Mouse (Mus musculus) bone marrow, adult 2 months (tissue): ENCODE measurements around the gene Cfap52. TPM values are rescaled to one million over a fixed set of nuclear protein-coding genes. Genes with fewer than 3 reads are reported as not detected.

Experiments used
- H3K27ac ChIP-seq: fragments of 200-500 bp; 2 replicates; pipeline ENCODE4 v1.5.1; 2012; ENCODE audit warnings: low read depth, mild to moderate bottlenecking, control low read depth, inconsistent platforms, low read length; ENCODE audit not compliant: control insufficient read depth, poor library complexity, insufficient read depth
- H3K4me1 ChIP-seq: fragments of 200-500 bp; 2 replicates; pipeline ENCODE4 v1.6.1; 2011; ENCODE audit warnings: low read length; ENCODE audit not compliant: control insufficient read depth, insufficient read depth
- H3K4me3 ChIP-seq: fragments of 200-500 bp; replicated peaks from 2 replicates; pipeline ENCODE3; 2011; ENCODE audit warnings: mild to moderate bottlenecking, low read depth, low read length, control low read depth; ENCODE audit not compliant: control insufficient read depth
- CTCF ChIP-seq: fragments of 200-500 bp; IDR thresholded peaks from 2 replicates; pipeline ENCODE4 v1.5.1; 2011; ENCODE audit warnings: low read length, control low read depth; ENCODE audit not compliant: control insufficient read depth, insufficient read depth
- POLR2A ChIP-seq: fragments of 200-500 bp; IDR thresholded peaks from 2 replicates; pipeline ENCODE4 v1.6.1; 2011; ENCODE audit warnings: low read depth, mild to moderate bottlenecking, control low read depth, low read length, borderline replicate concordance; ENCODE audit not compliant: control insufficient read depth
- WGBS: fragments of 180-500 bp; shearing (Covaris S2); methylation state at CpG from one replicate; pipeline ENCODE4 v1.1.7; 2018; 5-methylcytosine and 5-hydroxymethylcytosine counted together
- polyA plus RNA-seq: library from polyadenylated mRNA; stranded (reverse); fragments of >200 nt; gene quantifications from 2 replicates; pipeline ENCODE4 v1.2.4, GENCODE M21; 2011; ENCODE audit warnings: low replicate concordance; ENCODE audit not compliant: missing spikeins, insufficient read depth, insufficient read length

The Cfap52 gene
- polyA plus RNA-seq, 1 experiment = not detected

- no peak within 1 kb of the TSS for H3K4me3 ChIP-seq
- TF ChIP-seq CTCF = no peak
- no peak; the same call in 1 of the 2 replicates for TF ChIP-seq POLR2A
- no peak within 1 kb of the TSS for H3K27ac ChIP-seq
- no peaks in the 10 kb centered on the region; the same call in 1 of the 2 replicates for H3K4me1 ChIP-seq
- WGBS = under 1% methylated on average over 80 of the region's 80 CpGs
Measured at GRCm38 (mm10) chr11:67921827-67922754, 43.4 kb downstream of the Cfap52 start, which contains the start of gene Usp43. Usp43 (minus strand) TSS chr11:67922153.

- H3K4me3 ChIP-seq = no peak overlapping the region
- TF ChIP-seq POLR2A (no peak), CTCF (no peak)
- no peaks in the 10 kb centered on the region; the same call in 1 of the 2 replicates for H3K4me1 ChIP-seq
- 6% methylated on average over 47 of the region's 47 CpGs for WGBS
- H3K27ac ChIP-seq = no peak overlapping the region
Measured at GRCm38 (mm10) chr11:67921091-67921826, 44.2 kb downstream of the Cfap52 start.

- Histone ChIP-seq H3K27ac (no peak overlapping the region), H3K4me1 (no peaks in the 10 kb centered on the region; the same call in 1 of the 2 replicates), H3K4me3 (no peak overlapping the region)
- 24% methylated on average over 9 of the region's 9 CpGs for WGBS
- TF ChIP-seq POLR2A (no peak), CTCF (no peak)
Measured at GRCm38 (mm10) chr11:67920226-67920960, 45.1 kb downstream of the Cfap52 start.

GRCm38 (mm10) chr11:67919593-67919992 lies 45.9 kb downstream of the Cfap52 start:
- no peaks in the 10 kb centered on the region; the same call in 1 of the 2 replicates for H3K4me1 ChIP-seq
- H3K4me3 ChIP-seq = no peak overlapping the region
- 28% methylated on average over 5 of the region's 5 CpGs for WGBS
- TF ChIP-seq POLR2A (no peak), CTCF (no peak)
- no peak overlapping the region for H3K27ac ChIP-seq

GRCm38 (mm10) chr11:67917126-67917525 lies 48.3 kb downstream of the Cfap52 start:
- WGBS = 63% methylated on average over 3 of the region's 3 CpGs
- no peak for TF ChIP-seq POLR2A
- no peak for TF ChIP-seq CTCF
- Histone ChIP-seq H3K4me1 (no peaks in the 10 kb centered on the region; the same call in 1 of the 2 replicates), H3K27ac (no peak overlapping the region), H3K4me3 (no peak overlapping the region)

GRCm38 (mm10) chr11:67911074-67911473 lies 54.4 kb downstream of the Cfap52 start:
- TF ChIP-seq CTCF (no peak), POLR2A (no peak)
- H3K4me3 ChIP-seq = no peak overlapping the region
- WGBS = 73% methylated on average over 5 of the region's 5 CpGs
- H3K4me1 ChIP-seq = no peaks in the 10 kb centered on the region
- H3K27ac ChIP-seq = no peak overlapping the region

GRCm38 (mm10) chr11:67903756-67904155 lies 61.7 kb downstream of the Cfap52 start:
- no peak overlapping the region for H3K4me3 ChIP-seq
- no peak overlapping the region for H3K27ac ChIP-seq
- 84% methylated on average over 4 of the region's 4 CpGs for WGBS
- no peaks in the 10 kb centered on the region; the same call in 1 of the 2 replicates for H3K4me1 ChIP-seq
- no peak for TF ChIP-seq CTCF
- no peak for TF ChIP-seq POLR2A

GRCm38 (mm10) chr11:67897064-67897560 lies 68.3 kb downstream of the Cfap52 start:
- TF ChIP-seq CTCF (peak; percentile 80), POLR2A (no peak)
- Histone ChIP-seq H3K4me1 (no peaks in the 10 kb centered on the region; the same call in 1 of the 2 replicates), H3K27ac (no peak overlapping the region), H3K4me3 (no peak overlapping the region)
- 62% methylated on average over 8 of the region's 8 CpGs for WGBS
